Mouse (Mus musculus): ENCODE measurements at regions not wholly inside any gene's neighbourhood (a gene's known extent, or its start where the extent isn't known, plus 50 kb on each side); places are given as distances from the start of the nearest gene placed in this dataset.
"Not testable (repeated sequence)": the region's sequence is repeated elsewhere in the genome, so short reads cannot be mapped to it uniquely, and the experiment has no call there.

DNA sequence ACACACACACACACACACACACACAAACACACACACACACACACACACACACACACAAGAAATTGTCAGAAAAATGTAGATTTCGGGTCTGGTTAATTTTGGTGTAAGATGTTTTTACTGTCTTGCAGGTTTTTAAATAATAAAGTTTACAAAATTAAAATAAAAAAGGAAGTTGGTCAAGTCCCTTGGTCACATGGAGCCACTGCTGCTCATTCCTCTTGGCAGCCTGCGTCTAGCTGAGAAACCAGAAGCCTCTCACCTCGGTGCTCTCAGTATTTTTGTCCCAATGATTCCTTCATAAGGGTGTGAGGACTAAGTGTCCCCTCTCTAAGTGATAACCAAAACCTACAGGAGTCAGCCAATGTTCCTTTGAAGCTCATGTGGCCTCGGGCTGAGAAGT lies 76.8 kb upstream of the Smg1 start:
- H3K27me3 ChIP-seq (ENCODE audit: control insufficient read depth, insufficient read depth, low read length), result no peaks in the 10 kb centered on the region
- no peak overlapping the region for H3K27ac ChIP-seq (ENCODE audit: low read depth, low read length)
- H3K4me1 ChIP-seq (ENCODE audit: control insufficient read depth, insufficient read depth, low read length), result no peaks in the 10 kb centered on the region
- H3K4me3 ChIP-seq (ENCODE audit: low read depth, low read length), result no peak overlapping the region
- H3K4me2 ChIP-seq (ENCODE audit: low read depth), result no peak overlapping the region
- ATAC-seq (ENCODE audit: insufficient read depth, low FRiP score, low TSS enrichment) (no peak), DNase-seq (ENCODE audit: low spot score) (no peak)
- 89% methylated on average over 4 of the region's 4 CpGs for WGBS
- H3K9me3 ChIP-seq (ENCODE audit: control insufficient read depth, low read length), result no peaks in the 10 kb centered on the region
- no peaks in the 10 kb centered on the region for H3K36me3 ChIP-seq (ENCODE audit: control insufficient read depth, insufficient read depth, low read length)
- H3K9ac ChIP-seq (ENCODE audit: low read length), result no peak overlapping the region

- Histone ChIP-seq H3K4me3 (ENCODE audit: low read depth, low read length) (no peak overlapping the region), H3K27ac (ENCODE audit: low read depth, low read length) (no peak overlapping the region), H3K4me1 (ENCODE audit: control insufficient read depth, insufficient read depth, low read length) (no peaks in the 10 kb centered on the region), H3K9ac (ENCODE audit: low read length) (no peak overlapping the region), H3K4me2 (ENCODE audit: low read depth) (no peak overlapping the region), H3K9me3 (ENCODE audit: control insufficient read depth, low read length) (no peaks in the 10 kb centered on the region), H3K27me3 (ENCODE audit: control insufficient read depth, insufficient read depth, low read length) (no peaks in the 10 kb centered on the region), H3K36me3 (ENCODE audit: control insufficient read depth, insufficient read depth, low read length) (no peaks in the 10 kb centered on the region)
- WGBS, result 82% methylated on average over 12 of the region's 12 CpGs
- DNase-seq (ENCODE audit: low spot score) (no peak), ATAC-seq (ENCODE audit: insufficient read depth, low FRiP score, low TSS enrichment) (no peak)
Observed at GRCm38 (mm10) chr7:118318432-118319135, 75.1 kb upstream of the Smg1 start.

DNA sequence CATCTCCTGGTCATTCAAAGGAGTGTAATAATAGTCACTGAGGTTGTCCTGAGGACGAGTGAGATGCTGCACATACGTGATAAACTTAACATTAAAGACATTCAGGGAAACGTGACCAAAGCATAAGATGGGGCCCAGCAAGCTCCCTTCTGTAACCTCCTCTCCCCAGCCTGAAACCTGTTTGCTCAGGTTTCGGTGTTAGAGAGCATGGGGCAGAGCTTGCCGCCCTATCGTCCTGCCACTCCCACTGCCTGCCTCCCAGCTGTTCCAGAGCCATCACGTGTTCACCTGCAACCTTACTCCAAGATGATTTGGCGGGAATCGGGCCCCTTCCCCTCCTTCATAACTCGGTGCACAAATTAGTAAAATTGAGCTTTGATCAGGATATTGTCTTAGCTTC lies 71.4 kb upstream of the Smg1 start:
- not testable (repeated sequence) for H3K4me1 ChIP-seq (ENCODE audit: control insufficient read depth, insufficient read depth, low read length); H3K4me3 ChIP-seq (ENCODE audit: low read depth, low read length); ATAC-seq (ENCODE audit: insufficient read depth, low FRiP score, low TSS enrichment); H3K4me2 ChIP-seq (ENCODE audit: low read depth); H3K27me3 ChIP-seq (ENCODE audit: control insufficient read depth, insufficient read depth, low read length); H3K27ac ChIP-seq (ENCODE audit: low read depth, low read length); DNase-seq (ENCODE audit: low spot score); H3K36me3 ChIP-seq (ENCODE audit: control insufficient read depth, insufficient read depth, low read length); H3K9ac ChIP-seq (ENCODE audit: low read length); H3K9me3 ChIP-seq (ENCODE audit: control insufficient read depth, low read length)
- WGBS, result 70% methylated on average over 10 of the region's 10 CpGs

GRCm38 (mm10) chr7:118314228-118314658 lies 70.8 kb upstream of the Smg1 start:
- WGBS, result 89% methylated on average over 8 of the region's 8 CpGs
- Histone ChIP-seq H3K9ac (ENCODE audit: low read length) (no peak overlapping the region), H3K36me3 (ENCODE audit: control insufficient read depth, insufficient read depth, low read length) (no peaks in the 10 kb centered on the region), H3K4me2 (ENCODE audit: low read depth) (no peak overlapping the region), H3K4me3 (ENCODE audit: low read depth, low read length) (no peak overlapping the region), H3K27me3 (ENCODE audit: control insufficient read depth, insufficient read depth, low read length) (no peaks in the 10 kb centered on the region), H3K27ac (ENCODE audit: low read depth, low read length) (no peak overlapping the region), H3K9me3 (ENCODE audit: control insufficient read depth, low read length) (no peaks in the 10 kb centered on the region), H3K4me1 (ENCODE audit: control insufficient read depth, insufficient read depth, low read length) (no peaks in the 10 kb centered on the region)
- ATAC-seq (ENCODE audit: insufficient read depth, low FRiP score, low TSS enrichment) (no peak), DNase-seq (ENCODE audit: low spot score) (no peak)

DNA sequence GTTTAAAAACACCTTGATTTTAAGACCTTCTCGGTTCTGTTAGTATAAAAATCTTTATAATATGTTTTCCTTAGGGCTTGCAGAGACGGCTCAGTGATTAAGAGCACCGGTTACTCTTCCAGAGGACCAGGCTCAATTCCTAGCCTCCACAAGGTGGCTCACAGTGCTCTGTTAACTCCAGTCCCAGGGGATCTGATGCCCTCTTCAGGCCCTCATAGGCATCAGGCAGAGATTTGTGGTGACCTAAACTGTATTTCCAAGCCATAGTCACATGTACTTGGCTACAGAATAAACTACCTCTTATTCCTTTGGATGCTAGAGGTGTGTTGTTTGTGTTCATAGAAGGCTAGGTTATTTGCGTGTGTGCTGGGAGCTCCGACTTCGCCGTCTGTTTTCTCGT lies 70.3 kb upstream of the Smg1 start:
- no peaks in the 10 kb centered on the region for H3K9me3 ChIP-seq (ENCODE audit: control insufficient read depth, low read length)
- 73% methylated on average over 8 of the region's 8 CpGs for WGBS
- H3K4me2 ChIP-seq (ENCODE audit: low read depth), result no peak overlapping the region
- no peaks in the 10 kb centered on the region for H3K36me3 ChIP-seq (ENCODE audit: control insufficient read depth, insufficient read depth, low read length)
- ATAC-seq (ENCODE audit: insufficient read depth, low FRiP score, low TSS enrichment) (no peak), DNase-seq (ENCODE audit: low spot score) (no peak)
- no peak overlapping the region for H3K9ac ChIP-seq (ENCODE audit: low read length)
- H3K27ac ChIP-seq (ENCODE audit: low read depth, low read length), result no peak overlapping the region
- H3K4me3 ChIP-seq (ENCODE audit: low read depth, low read length), result no peak overlapping the region
- H3K27me3 ChIP-seq (ENCODE audit: control insufficient read depth, insufficient read depth, low read length), result no peaks in the 10 kb centered on the region
- no peaks in the 10 kb centered on the region for H3K4me1 ChIP-seq (ENCODE audit: control insufficient read depth, insufficient read depth, low read length)

GRCm38 (mm10) chr7:118309733-118310132 lies 66.3 kb upstream of the Smg1 start:
- WGBS, result 72% methylated on average over 5 of the region's 5 CpGs
- no peaks in the 10 kb centered on the region for H3K9me3 ChIP-seq (ENCODE audit: control insufficient read depth, low read length)
- ATAC-seq (ENCODE audit: insufficient read depth, low FRiP score, low TSS enrichment), result no peak
- H3K9ac ChIP-seq (ENCODE audit: low read length), result no peak overlapping the region
- no peaks in the 10 kb centered on the region for H3K36me3 ChIP-seq (ENCODE audit: control insufficient read depth, insufficient read depth, low read length)
- H3K27ac ChIP-seq (ENCODE audit: low read depth, low read length), result no peak overlapping the region
- H3K4me1 ChIP-seq (ENCODE audit: control insufficient read depth, insufficient read depth, low read length), result no peaks in the 10 kb centered on the region
- DNase-seq (ENCODE audit: low spot score), result no peak
- H3K27me3 ChIP-seq (ENCODE audit: control insufficient read depth, insufficient read depth, low read length), result no peaks in the 10 kb centered on the region
- no peak overlapping the region for H3K4me2 ChIP-seq (ENCODE audit: low read depth)
- no peak overlapping the region for H3K4me3 ChIP-seq (ENCODE audit: low read depth, low read length)

GRCm38 (mm10) chr7:118308882-118309281 lies 65.4 kb upstream of the Smg1 start:
- 96% methylated on average over 2 of the region's 2 CpGs for WGBS
- H3K4me2 ChIP-seq (ENCODE audit: low read depth), result no peak overlapping the region

GRCm38 (mm10) chr7:118304812-118305211 lies 61.3 kb upstream of the Smg1 start:
- H3K27ac ChIP-seq (ENCODE audit: low read depth, low read length), result no peak overlapping the region
- H3K4me3 ChIP-seq (ENCODE audit: low read depth, low read length), result no peak overlapping the region
- no peak; the same call in 1 of the 2 replicates for ATAC-seq (ENCODE audit: insufficient read depth, low FRiP score, low TSS enrichment)
- H3K4me1 ChIP-seq (ENCODE audit: control insufficient read depth, insufficient read depth, low read length), result no peaks in the 10 kb centered on the region
- H3K9me3 ChIP-seq (ENCODE audit: control insufficient read depth, low read length), result no peaks in the 10 kb centered on the region
- no peaks in the 10 kb centered on the region for H3K27me3 ChIP-seq (ENCODE audit: control insufficient read depth, insufficient read depth, low read length)
- WGBS, result 0% methylated on average over 8 of the region's 8 CpGs
- H3K36me3 ChIP-seq (ENCODE audit: control insufficient read depth, insufficient read depth, low read length), result no peaks in the 10 kb centered on the region
- DNase-seq (ENCODE audit: low spot score), result peak; percentile 83
- no peak overlapping the region for H3K9ac ChIP-seq (ENCODE audit: low read length)
- H3K4me2 ChIP-seq (ENCODE audit: low read depth), result no peak overlapping the region

More at GRCm38 (mm10) chr7:118308882-118309281, 65.4 kb upstream of the Smg1 start:
- ATAC-seq (ENCODE audit: insufficient read depth, low FRiP score, low TSS enrichment), result no peak
- no peak overlapping the region for H3K4me3 ChIP-seq (ENCODE audit: low read depth, low read length)
- H3K27ac ChIP-seq (ENCODE audit: low read depth, low read length), result no peak overlapping the region
- no peak for DNase-seq (ENCODE audit: low spot score)
- H3K27me3 ChIP-seq (ENCODE audit: control insufficient read depth, insufficient read depth, low read length), result no peaks in the 10 kb centered on the region
- H3K36me3 ChIP-seq (ENCODE audit: control insufficient read depth, insufficient read depth, low read length), result no peaks in the 10 kb centered on the region
- H3K9me3 ChIP-seq (ENCODE audit: control insufficient read depth, low read length), result no peaks in the 10 kb centered on the region
- H3K9ac ChIP-seq (ENCODE audit: low read length), result no peak overlapping the region
- H3K4me1 ChIP-seq (ENCODE audit: control insufficient read depth, insufficient read depth, low read length), result no peaks in the 10 kb centered on the region

DNA sequence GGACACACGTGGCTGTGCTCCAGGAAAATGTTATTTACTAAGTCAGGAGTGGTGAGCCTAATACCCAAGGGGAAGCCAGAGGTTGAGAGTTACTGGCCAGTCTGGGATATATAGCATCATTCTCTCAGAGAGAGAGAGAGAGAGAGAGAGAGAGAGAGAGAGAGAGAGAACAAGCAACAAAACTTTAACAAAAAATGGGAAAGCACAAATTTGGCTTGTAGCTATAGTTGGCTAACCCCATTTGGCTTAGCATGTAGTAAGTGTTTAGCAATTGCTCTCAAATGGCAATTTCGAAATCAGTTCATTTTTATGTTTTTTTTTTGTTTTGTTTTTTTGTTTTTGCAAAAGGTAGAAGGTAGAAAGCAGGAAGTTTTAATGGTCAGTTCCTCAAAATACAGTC lies 60.9 kb upstream of the Smg1 start:
- Histone ChIP-seq H3K4me2 (ENCODE audit: low read depth) (no peak overlapping the region), H3K27ac (ENCODE audit: low read depth, low read length) (no peak overlapping the region), H3K9me3 (ENCODE audit: control insufficient read depth, low read length) (no peaks in the 10 kb centered on the region), H3K4me3 (ENCODE audit: low read depth, low read length) (no peak overlapping the region), H3K4me1 (ENCODE audit: control insufficient read depth, insufficient read depth, low read length) (no peaks in the 10 kb centered on the region), H3K9ac (ENCODE audit: low read length) (no peak overlapping the region), H3K36me3 (ENCODE audit: control insufficient read depth, insufficient read depth, low read length) (no peaks in the 10 kb centered on the region), H3K27me3 (ENCODE audit: control insufficient read depth, insufficient read depth, low read length) (no peaks in the 10 kb centered on the region)
- no peak for ATAC-seq (ENCODE audit: insufficient read depth, low FRiP score, low TSS enrichment)
- no peak for DNase-seq (ENCODE audit: low spot score)
- WGBS, result 72% methylated on average over 2 of the region's 2 CpGs
